Mouse (Mus musculus) heart, postnatal 0 days (tissue): ENCODE results near the gene Gnaq. TPM values are rescaled to one million over a fixed set of nuclear protein-coding genes. Genes with fewer than 3 reads are reported as not detected.

Source experiments
- ATAC-seq: fragments of 200-750 bp; cut with Nextera tagmentation; 2 replicates; pipeline ENCODE4 v1.8.0; 2017; ENCODE audit warnings: low read depth, moderate number of reproducible peaks, moderate library complexity; ENCODE audit not compliant: insufficient read depth
- DNase-seq: peaks from one replicate; pipeline ENCODE4 v3.0.0-alpha.2; 2016; ENCODE audit warnings: low spot score
- H3K27ac ChIP-seq: fragments of 300-500 bp; sonication (generic); 2 replicates; pipeline ENCODE4 v1.5.1; 2014; ENCODE audit warnings: low read depth, mild to moderate bottlenecking
- H3K27me3 ChIP-seq: fragments of 300-500 bp; sonication (generic); 2 replicates; pipeline ENCODE4 v1.6.1; 2014; ENCODE audit warnings: low read length, mixed read lengths; ENCODE audit not compliant: control insufficient read depth, insufficient read depth
- H3K36me3 ChIP-seq: fragments of 300-500 bp; sonication (generic); replicated peaks from 2 replicates; pipeline ENCODE4 v1.6.1; 2014; ENCODE audit warnings: low read length, mixed read lengths; ENCODE audit not compliant: control insufficient read depth, insufficient read depth
- H3K4me1 ChIP-seq: fragments of 300-500 bp; sonication (generic); 2 replicates; pipeline ENCODE4 v1.6.1; 2014; ENCODE audit warnings: antibody characterized with exemption; ENCODE audit not compliant: control insufficient read depth, insufficient read depth
- H3K4me2 ChIP-seq: fragments of 300-500 bp; sonication (generic); 2 replicates; pipeline ENCODE4 v1.6.1; 2014; ENCODE audit warnings: low read depth, mild to moderate bottlenecking, low read length, moderate library complexity
- H3K4me3 ChIP-seq: fragments of 300-500 bp; sonication (generic); 2 replicates; pipeline ENCODE4 v1.5.1; 2014; ENCODE audit warnings: low read depth, low read length
- H3K9ac ChIP-seq: fragments of 300-500 bp; sonication (generic); replicated peaks from 2 replicates; pipeline ENCODE4 v1.6.1; 2014; ENCODE audit warnings: low read depth, low read length, mixed read lengths
- H3K9me3 ChIP-seq: fragments of 300-500 bp; sonication (generic); replicated peaks from 2 replicates; pipeline ENCODE4 v1.6.1; 2016; ENCODE audit warnings: low read length; ENCODE audit not compliant: control insufficient read depth
- CTCF ChIP-seq: IDR thresholded peaks from 2 replicates; pipeline ENCODE4 v1.5.1; 2016; ENCODE audit warnings: antibody characterized with exemption, control low read depth, low read depth
- EP300 ChIP-seq: IDR thresholded peaks from 2 replicates; pipeline ENCODE4 v1.6.1; 2016; ENCODE audit warnings: antibody characterized with exemption, low read depth
- WGBS: fragments of 180-500 bp; shearing (Covaris S2); extraction: QIAGEN DNeasy Blood & Tissue Kit; methylation state at CpG from one replicate; pipeline ENCODE4 v1.1.7; 2014; 5-methylcytosine and 5-hydroxymethylcytosine counted together
- polyA plus RNA-seq: library from polyadenylated mRNA; unstranded; fragments of >200 nt; fragmentation: Nextera tagmentation; extraction: Ambion mirVana; gene quantifications from 2 replicates; pipeline ENCODE4 v1.2.1, GENCODE M21; 2015
- total RNA-seq: library from RNA; depleted of rRNA; stranded (reverse); fragments of >200 nt; gene quantifications from 2 replicates; pipeline ENCODE4 v1.2.3, GENCODE M21; 2014; ENCODE audit warnings: low replicate concordance

Gene Gnaq
- total and polyA plus RNA-seq, 2 experiments from 2014 or later, result 12.7 to 24.6 TPM

DNA sequence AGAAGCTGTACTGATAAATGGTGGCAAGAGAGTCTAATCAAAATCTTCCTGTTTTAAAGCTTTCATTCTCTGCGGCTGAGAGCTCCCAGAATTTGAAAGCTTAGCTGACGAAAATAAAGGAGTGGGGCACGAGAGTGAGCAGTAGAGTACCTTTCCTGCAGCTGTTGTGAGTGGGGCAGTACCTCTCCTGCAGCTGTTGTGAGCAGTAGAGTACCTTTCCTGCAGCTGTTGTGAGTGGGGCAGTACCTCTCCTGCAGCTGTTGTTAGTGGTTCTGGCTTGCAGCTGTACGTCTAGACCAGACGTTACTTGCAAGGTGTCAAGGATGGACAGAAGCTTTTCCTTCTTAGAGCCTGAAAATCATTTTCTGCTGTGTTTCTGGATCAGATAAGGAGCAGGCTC, 119.2 kb downstream of the Gnaq start:
- no peaks in the 10 kb centered on the region for H3K36me3 ChIP-seq
- H3K4me2 ChIP-seq, result no peak overlapping the region
- DNase-seq (no peak), ATAC-seq (no peak)
- H3K27me3 ChIP-seq, result no peaks in the 10 kb centered on the region
- no peak overlapping the region for H3K27ac ChIP-seq
- no peak overlapping the region for H3K9ac ChIP-seq
- no peak for TF ChIP-seq EP300
- TF ChIP-seq CTCF, result no peak
- H3K9me3 ChIP-seq, result no peaks in the 10 kb centered on the region
- H3K4me3 ChIP-seq, result no peak overlapping the region
- no peaks in the 10 kb centered on the region; the same call in 1 of the 2 replicates for H3K4me1 ChIP-seq
- WGBS, result 63% methylated on average over 5 of the region's 5 CpGs

DNA sequence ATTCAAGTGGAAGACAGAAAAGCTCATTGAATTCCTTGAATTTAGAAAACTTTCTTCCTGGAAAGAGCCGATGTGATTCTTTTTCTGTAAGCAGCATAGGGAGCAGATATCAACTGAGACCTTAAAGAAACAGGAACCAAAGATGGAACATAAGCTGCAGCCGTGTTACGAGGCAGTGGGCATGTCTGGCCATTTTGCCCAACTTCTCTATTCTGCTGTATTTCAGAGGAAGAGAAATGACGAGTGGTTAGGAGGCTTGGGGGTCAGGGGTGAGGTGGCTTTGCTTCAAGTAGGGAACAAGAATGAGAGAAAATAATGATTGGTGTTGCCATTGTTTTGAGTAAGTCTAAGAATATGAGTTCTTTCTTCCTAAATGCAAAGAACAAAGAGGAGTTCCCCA, 120.1 kb downstream of the Gnaq start:
- Histone ChIP-seq H3K4me1 (no peaks in the 10 kb centered on the region; the same call in 1 of the 2 replicates), H3K27me3 (no peaks in the 10 kb centered on the region), H3K4me3 (no peak overlapping the region), H3K9ac (no peak overlapping the region), H3K36me3 (no peaks in the 10 kb centered on the region), H3K4me2 (no peak overlapping the region), H3K27ac (no peak overlapping the region), H3K9me3 (no peaks in the 10 kb centered on the region)
- no peak for TF ChIP-seq CTCF
- TF ChIP-seq EP300, result no peak
- ATAC-seq, result no peak
- DNase-seq, result no peak
- WGBS, result 62% methylated on average over 4 of the region's 4 CpGs

DNA sequence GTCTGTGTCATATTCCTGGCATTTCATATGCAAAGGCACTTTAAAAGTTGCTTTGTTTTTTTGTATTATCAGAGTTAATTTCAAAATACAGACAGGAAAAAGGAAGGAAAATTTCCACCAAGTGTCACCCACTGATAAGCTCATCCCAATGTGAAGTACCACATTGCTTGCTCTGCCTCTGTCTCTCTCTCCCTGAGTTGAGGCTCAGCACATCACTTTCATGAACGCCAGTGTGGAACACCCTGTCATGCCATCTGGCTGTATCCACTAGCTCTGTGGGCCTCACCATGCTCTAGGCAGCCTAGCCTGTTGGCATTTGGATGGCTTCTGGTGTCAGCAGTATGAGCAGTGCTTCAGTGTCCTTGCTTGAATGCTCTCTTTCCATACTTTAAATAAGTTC, 122.2 kb downstream of the Gnaq start:
- H3K4me2 ChIP-seq, result no peak overlapping the region
- H3K4me3 ChIP-seq, result no peak overlapping the region
- TF ChIP-seq CTCF, result no peak
- TF ChIP-seq EP300, result no peak
- no peaks in the 10 kb centered on the region for H3K9me3 ChIP-seq
- H3K4me1 ChIP-seq, result peaks cover 10% of the 10 kb centered on the region
- DNase-seq (no peak), ATAC-seq (no peak)
- 35% methylated on average over 1 of the region's 1 CpGs for WGBS
- H3K36me3 ChIP-seq, result no peaks in the 10 kb centered on the region
- H3K27ac ChIP-seq, result no peak overlapping the region
- no peaks in the 10 kb centered on the region for H3K27me3 ChIP-seq
- H3K9ac ChIP-seq, result no peak overlapping the region

DNA sequence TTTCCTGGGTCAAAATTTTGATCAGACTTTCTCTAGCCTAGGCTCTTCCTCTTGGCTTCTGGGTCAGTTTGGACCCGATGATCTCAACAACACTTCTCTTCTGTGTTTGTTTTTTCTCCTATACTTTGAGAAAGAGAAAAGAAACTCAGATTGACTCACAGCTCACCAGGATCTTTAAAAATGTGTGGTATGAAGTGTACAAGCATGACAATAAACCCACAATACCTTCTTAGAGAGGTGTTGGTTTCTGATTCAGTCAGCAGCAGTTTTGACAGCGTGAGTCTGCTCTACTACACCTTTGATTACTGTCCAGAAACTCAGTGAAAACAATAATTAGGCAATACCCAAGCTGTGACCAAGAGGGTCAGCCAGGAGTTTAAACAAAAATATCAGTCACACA, 122.7 kb downstream of the Gnaq start:
- Histone ChIP-seq H3K27me3 (no peaks in the 10 kb centered on the region), H3K27ac (no peak overlapping the region), H3K4me1 (peaks cover 12% of the 10 kb centered on the region), H3K36me3 (no peaks in the 10 kb centered on the region), H3K9ac (no peak overlapping the region), H3K4me2 (no peak overlapping the region), H3K9me3 (no peaks in the 10 kb centered on the region), H3K4me3 (no peak overlapping the region)
- TF ChIP-seq EP300 (no peak), CTCF (no peak)
- DNase-seq (no peak), ATAC-seq (no peak)
- 85% methylated on average over 2 of the region's 2 CpGs for WGBS

DNA sequence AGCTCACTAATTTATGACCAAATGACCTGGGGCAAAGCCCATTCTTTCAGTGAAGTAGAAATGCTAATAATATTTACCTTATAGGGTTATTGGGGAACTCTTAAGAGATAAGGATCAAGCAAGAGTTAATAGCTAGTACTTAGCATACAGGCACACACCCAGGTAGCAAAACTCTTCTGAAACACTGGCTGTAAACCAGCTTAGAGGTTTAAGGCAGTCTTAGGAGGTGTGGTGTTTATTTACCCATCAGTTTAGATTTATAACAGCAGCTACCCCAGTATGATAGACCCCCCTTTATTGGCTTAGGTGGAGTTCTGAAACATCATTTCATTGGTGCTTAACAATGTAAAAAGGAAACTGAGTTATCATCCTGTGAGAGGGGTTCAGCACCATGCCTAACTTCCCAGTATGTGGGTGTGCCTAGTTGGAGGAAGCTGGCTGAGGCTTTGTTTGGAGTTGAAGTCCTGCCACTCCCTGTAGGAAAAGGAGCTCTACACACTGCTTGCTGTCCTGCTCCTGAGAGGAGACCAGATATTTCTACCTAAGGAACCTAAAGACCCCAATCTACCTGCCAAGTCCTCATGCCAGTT, 126.2 kb downstream of the Gnaq start:
- DNase-seq (no peak), ATAC-seq (no peak)
- no peak overlapping the region for H3K27ac ChIP-seq
- no peak for TF ChIP-seq CTCF
- TF ChIP-seq EP300, result no peak
- H3K27me3 ChIP-seq, result no peaks in the 10 kb centered on the region
- H3K4me3 ChIP-seq, result no peak overlapping the region
- no peak overlapping the region for H3K9ac ChIP-seq
- H3K4me1 ChIP-seq, result peaks cover 25% of the 10 kb centered on the region
- no peaks in the 10 kb centered on the region for H3K9me3 ChIP-seq
- no peaks in the 10 kb centered on the region for H3K36me3 ChIP-seq
- H3K4me2 ChIP-seq, result no peak overlapping the region

DNA sequence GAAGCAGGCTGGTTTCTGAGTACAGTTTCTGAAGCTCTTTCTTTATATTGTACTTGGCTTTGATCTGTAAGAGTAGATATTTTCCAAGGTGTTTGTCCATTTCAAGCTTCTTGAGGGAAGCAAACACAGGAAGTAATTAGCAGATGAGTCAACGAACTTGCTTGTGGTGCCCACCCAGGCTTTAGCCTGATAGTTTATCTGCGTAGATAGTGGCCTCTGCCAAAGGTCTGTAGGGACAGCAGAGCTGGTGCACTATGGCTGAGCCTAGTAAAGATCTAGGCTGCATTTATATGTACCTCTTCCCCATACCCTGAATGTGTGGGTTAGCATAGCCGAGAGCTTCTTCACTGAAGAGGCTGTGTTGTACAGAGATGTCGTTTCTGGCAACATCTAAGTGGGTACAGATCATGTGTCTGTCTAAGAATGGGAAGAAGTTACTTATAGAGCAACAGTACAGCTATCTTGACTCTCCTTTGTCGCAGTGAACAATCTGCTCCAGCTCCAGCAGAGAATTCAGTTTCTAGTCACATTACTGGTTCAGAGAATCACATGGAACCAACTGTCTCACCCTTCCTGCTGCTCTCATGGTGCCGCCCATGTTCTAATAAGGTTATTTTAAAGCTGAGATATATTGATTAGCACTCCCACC, 127.3 kb downstream of the Gnaq start:
- Histone ChIP-seq H3K4me2 (no peak overlapping the region), H3K36me3 (no peaks in the 10 kb centered on the region), H3K9ac (no peak overlapping the region), H3K27me3 (no peaks in the 10 kb centered on the region), H3K9me3 (no peaks in the 10 kb centered on the region), H3K4me3 (no peak overlapping the region), H3K4me1 (peaks cover 25% of the 10 kb centered on the region), H3K27ac (no peak overlapping the region)
- ATAC-seq (no peak), DNase-seq (no peak)
- TF ChIP-seq EP300 (no peak), CTCF (no peak)
- WGBS, result 64% methylated on average over 6 of the region's 6 CpGs
